Mouse (Mus musculus) neural tube, embryonic 14.5 days (tissue): ENCODE measurements at regions not wholly inside any gene's neighbourhood (a gene's known extent, or its start where the extent isn't known, plus 50 kb on each side); places are given as distances from the start of the nearest gene placed in this dataset.

Source experiments
- ATAC-seq: fragments of 200-750 bp; cut with Nextera tagmentation; 2 replicates; pipeline ENCODE4 v1.8.0; 2017; ENCODE audit warnings: low read depth, mild to moderate bottlenecking, moderate TSS enrichment, moderate library complexity
- H3K27ac ChIP-seq: fragments of 300-500 bp; sonication (generic); 2 replicates; pipeline ENCODE4 v1.5.1; 2014; ENCODE audit warnings: low read depth, mild to moderate bottlenecking, control low read depth, low read length, moderate library complexity, mixed read lengths
- H3K27me3 ChIP-seq: fragments of 300-500 bp; sonication (generic); 2 replicates; pipeline ENCODE4 v1.6.1; 2014; ENCODE audit warnings: low read length; ENCODE audit not compliant: control insufficient read depth, insufficient read depth
- H3K36me3 ChIP-seq: fragments of 300-500 bp; sonication (generic); 2 replicates; pipeline ENCODE4 v1.6.1; 2014; ENCODE audit warnings: low read length, mixed read lengths; ENCODE audit not compliant: control insufficient read depth, insufficient read depth
- H3K4me1 ChIP-seq: fragments of 300-500 bp; sonication (generic); 2 replicates; pipeline ENCODE4 v1.6.1; 2014; ENCODE audit warnings: low read length; ENCODE audit not compliant: control insufficient read depth, insufficient read depth
- H3K4me2 ChIP-seq: fragments of 300-500 bp; sonication (generic); 2 replicates; pipeline ENCODE4 v1.6.1; 2014; ENCODE audit warnings: mild to moderate bottlenecking, low read depth, low read length, control low read depth
- H3K4me3 ChIP-seq: fragments of 300-500 bp; sonication (generic); 2 replicates; pipeline ENCODE4 v1.5.1; 2014; ENCODE audit warnings: low read depth, low read length, control low read depth, mixed read lengths
- H3K9ac ChIP-seq: fragments of 300-500 bp; sonication (generic); replicated peaks from 2 replicates; pipeline ENCODE4 v1.6.1; 2014; ENCODE audit warnings: low read depth, mild to moderate bottlenecking, control low read depth, low read length, mixed read lengths
- H3K9me3 ChIP-seq: fragments of 300-500 bp; sonication (generic); 2 replicates; pipeline ENCODE4 v1.6.1; 2016; ENCODE audit warnings: low read length; ENCODE audit not compliant: control insufficient read depth
- WGBS: fragments of 180-500 bp; shearing (Covaris S2); extraction: QIAGEN DNeasy Blood & Tissue Kit; methylation state at CpG from one replicate; pipeline ENCODE4 v1.1.7; 2014; 5-methylcytosine and 5-hydroxymethylcytosine counted together

DNA sequence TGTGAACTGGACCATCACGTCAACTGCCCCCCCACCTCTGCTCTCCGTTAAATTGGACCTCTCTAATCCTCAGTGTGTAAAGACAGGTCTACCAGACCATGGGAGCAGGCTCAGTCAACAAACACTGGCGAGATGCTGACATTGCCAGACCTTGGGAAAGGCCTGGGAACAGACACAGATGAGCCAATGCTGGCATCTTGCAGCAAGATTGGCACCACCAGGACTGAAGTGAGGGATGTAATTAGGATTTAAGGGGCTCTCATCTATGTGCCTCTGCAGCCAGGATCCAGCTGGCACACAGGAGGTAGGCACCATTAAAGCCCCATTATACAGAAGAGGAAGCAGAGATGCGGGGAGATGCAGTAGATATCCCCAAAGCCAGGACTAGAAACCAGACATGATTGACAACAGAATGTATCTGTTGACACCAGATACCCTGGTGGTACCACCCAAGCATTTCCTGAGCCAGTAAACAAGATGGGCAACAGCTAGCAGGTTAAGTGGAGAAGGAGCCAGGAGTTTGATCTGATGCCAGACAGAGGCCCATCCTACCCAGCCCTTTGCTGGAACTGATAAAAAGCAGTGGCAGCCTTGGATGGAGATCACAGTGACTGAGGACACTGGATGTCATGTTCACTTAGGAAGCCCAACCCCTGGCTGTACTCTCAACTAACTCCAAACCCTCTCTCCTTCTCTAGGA, 59.7 kb upstream of the Cplx2 start:
- Histone ChIP-seq H3K4me2 (no peak overlapping the region), H3K4me1 (peaks cover 16% of the 10 kb centered on the region), H3K27me3 (no peaks in the 10 kb centered on the region), H3K9ac (no peak overlapping the region), H3K27ac (no peak overlapping the region), H3K9me3 (no peaks in the 10 kb centered on the region), H3K4me3 (no peak overlapping the region), H3K36me3 (no peaks in the 10 kb centered on the region)
- ATAC-seq, result no peak
- 86% methylated on average over 4 of the region's 4 CpGs for WGBS

- Histone ChIP-seq H3K4me1 (peaks cover 16% of the 10 kb centered on the region), H3K27me3 (no peaks in the 10 kb centered on the region), H3K9me3 (no peaks in the 10 kb centered on the region), H3K9ac (no peak overlapping the region), H3K4me3 (no peak overlapping the region), H3K36me3 (no peaks in the 10 kb centered on the region), H3K27ac (no peak overlapping the region), H3K4me2 (no peak overlapping the region)
- WGBS, result 79% methylated on average over 18 of the region's 18 CpGs
- no peak for ATAC-seq
Measured at GRCm38 (mm10) chr13:54312405-54313185, 58.6 kb upstream of the Cplx2 start.

DNA sequence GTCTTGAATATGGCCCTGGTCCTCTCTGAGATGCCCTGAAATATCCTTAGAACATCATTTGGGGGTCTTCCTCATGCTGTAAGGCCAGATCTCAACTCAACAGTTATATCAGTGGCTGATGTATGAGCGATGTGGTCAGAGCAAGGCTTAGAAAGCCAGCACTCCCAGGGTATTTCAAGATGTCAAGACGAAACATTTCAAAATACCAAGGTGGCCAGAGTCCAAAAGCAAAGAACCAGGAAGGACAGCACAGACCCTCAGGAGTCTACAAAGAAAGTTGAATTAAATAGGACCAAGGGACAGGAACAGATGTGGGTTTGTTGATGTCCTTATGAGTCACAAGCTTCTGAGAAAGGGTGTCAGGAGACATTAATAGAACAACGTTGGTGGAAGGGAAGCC, 55.8 kb upstream of the Cplx2 start:
- Histone ChIP-seq H3K9me3 (no peaks in the 10 kb centered on the region), H3K4me1 (0 out of 2 replicates have a peak, but pooled peaks cover 2% of the 10 kb centered on the region), H3K36me3 (no peaks in the 10 kb centered on the region), H3K9ac (no peak overlapping the region), H3K4me2 (no peak overlapping the region), H3K27me3 (no peaks in the 10 kb centered on the region), H3K27ac (no peak overlapping the region), H3K4me3 (no peak overlapping the region)
- ATAC-seq, result no peak
- WGBS, result 94% methylated on average over 3 of the region's 3 CpGs

- no peak for ATAC-seq
- Histone ChIP-seq H3K27me3 (no peaks in the 10 kb centered on the region), H3K36me3 (no peaks in the 10 kb centered on the region), H3K27ac (no peak overlapping the region), H3K9ac (no peak overlapping the region), H3K4me3 (no peak overlapping the region), H3K9me3 (no peaks in the 10 kb centered on the region), H3K4me2 (no peak overlapping the region), H3K4me1 (0 out of 2 replicates have a peak, but pooled peaks cover 2% of the 10 kb centered on the region)
- 93% methylated on average over 6 of the region's 6 CpGs for WGBS
Measured at GRCm38 (mm10) chr13:54316907-54317306, 54.2 kb upstream of the Cplx2 start.

DNA sequence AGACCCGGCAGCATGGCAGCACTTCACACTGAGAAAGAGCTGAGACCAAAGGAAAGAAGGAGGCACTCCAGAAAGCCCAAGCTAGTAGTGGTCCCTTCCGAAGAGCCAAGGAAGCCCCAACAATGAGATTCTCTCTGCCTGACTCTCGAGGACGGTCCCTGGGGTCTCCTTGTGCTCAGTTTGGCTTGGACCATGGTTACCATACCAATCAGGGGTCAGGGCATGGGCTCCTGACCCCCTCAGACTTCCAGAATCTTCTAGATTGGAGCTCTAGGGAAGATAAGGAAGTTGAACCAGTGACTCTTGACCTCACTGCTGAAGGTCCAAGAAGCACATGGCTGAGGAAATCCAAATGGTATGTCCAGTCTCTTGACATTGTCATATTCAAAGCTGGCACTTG, 53.0 kb upstream of the Cplx2 start:
- Histone ChIP-seq H3K36me3 (no peaks in the 10 kb centered on the region), H3K4me2 (no peak overlapping the region), H3K4me1 (0 out of 2 replicates have a peak, but pooled peaks cover 2% of the 10 kb centered on the region), H3K9ac (no peak overlapping the region), H3K27me3 (no peaks in the 10 kb centered on the region), H3K9me3 (no peaks in the 10 kb centered on the region), H3K4me3 (no peak overlapping the region), H3K27ac (no peak overlapping the region)
- 92% methylated on average over 4 of the region's 4 CpGs for WGBS
- ATAC-seq, result no peak

DNA sequence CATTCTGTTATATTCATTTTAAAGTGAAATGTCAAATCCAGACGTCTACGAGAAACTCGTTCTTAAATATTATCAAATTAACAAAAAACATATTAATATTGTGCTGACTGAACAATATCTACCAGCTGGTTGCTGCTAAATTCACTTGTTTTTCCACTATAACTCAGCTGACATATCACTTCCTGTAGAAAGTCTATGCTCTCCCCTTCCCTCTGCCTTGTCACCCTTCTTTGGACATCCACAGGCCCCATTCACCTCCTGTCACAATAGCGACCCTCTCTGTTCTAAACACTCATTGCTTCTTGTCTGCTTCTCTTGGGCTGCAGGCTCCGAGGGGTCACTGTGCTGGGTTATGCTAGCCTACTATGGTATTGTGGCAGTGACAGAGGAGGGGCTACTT, 52.5 kb upstream of the Cplx2 start:
- Histone ChIP-seq H3K9ac (no peak overlapping the region), H3K9me3 (no peaks in the 10 kb centered on the region), H3K36me3 (no peaks in the 10 kb centered on the region), H3K4me2 (no peak overlapping the region), H3K4me1 (0 out of 2 replicates have a peak, but pooled peaks cover 2% of the 10 kb centered on the region), H3K27ac (no peak overlapping the region), H3K27me3 (no peaks in the 10 kb centered on the region), H3K4me3 (no peak overlapping the region)
- ATAC-seq, result no peak
- WGBS, result 87% methylated on average over 5 of the region's 5 CpGs

DNA sequence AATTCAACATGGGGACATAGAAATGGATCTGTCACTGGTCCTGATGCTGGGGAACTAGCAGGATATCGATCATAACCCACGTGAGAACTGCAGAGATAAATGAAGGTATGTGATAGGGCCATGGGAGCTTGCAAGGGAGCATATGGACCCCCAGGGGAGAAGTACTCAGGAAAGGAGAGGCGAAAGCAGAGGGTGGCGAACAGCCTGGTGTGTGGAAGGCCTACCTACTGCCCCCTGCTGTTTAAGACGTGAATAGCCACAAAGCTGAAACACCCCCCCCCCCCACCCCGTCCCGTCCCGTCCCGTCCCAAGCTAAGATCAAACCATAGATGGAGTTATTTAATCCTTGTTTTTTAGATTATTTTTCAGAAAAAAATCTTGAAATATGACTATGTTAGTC, 50.9 kb upstream of the Cplx2 start:
- Histone ChIP-seq H3K9ac (no peak overlapping the region), H3K27me3 (no peaks in the 10 kb centered on the region), H3K4me1 (no peaks in the 10 kb centered on the region), H3K4me2 (no peak overlapping the region), H3K4me3 (no peak overlapping the region), H3K9me3 (no peaks in the 10 kb centered on the region), H3K36me3 (no peaks in the 10 kb centered on the region), H3K27ac (no peak overlapping the region)
- no peak for ATAC-seq
- 60% methylated on average over 9 of the region's 9 CpGs for WGBS

DNA sequence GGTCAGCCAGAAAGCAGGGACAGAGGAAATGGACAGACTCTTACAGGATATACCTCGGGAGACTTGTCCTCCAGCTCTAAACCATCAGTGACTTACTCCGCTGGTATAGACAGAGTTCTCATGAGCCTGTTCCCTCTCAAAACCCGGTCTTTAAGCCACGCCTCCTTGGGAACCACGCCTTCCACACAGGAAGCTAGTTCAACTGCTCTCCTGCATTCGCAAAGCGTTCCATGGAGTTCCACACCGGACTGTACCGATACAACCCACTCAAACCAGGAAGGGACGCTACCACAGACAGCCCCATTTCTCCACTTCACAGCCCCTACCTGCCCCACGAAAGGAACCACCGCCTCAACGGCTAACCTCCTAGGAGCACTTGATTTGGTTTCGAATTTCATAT, 50.1 kb upstream of the Cplx2 start:
- Histone ChIP-seq H3K27ac (no peak overlapping the region), H3K4me2 (no peak overlapping the region), H3K9ac (no peak overlapping the region), H3K36me3 (no peaks in the 10 kb centered on the region), H3K4me3 (no peak overlapping the region), H3K4me1 (peaks cover 5% of the 10 kb centered on the region; the same call in 1 of the 2 replicates), H3K27me3 (no peaks in the 10 kb centered on the region), H3K9me3 (no peaks in the 10 kb centered on the region)
- WGBS, result 90% methylated on average over 14 of the region's 14 CpGs
- no peak for ATAC-seq
